Mouse (Mus musculus) testis, adult 2 months (tissue): ENCODE results near the gene Homer2. TPM values are rescaled to one million over a fixed set of nuclear protein-coding genes. Genes with fewer than 3 reads are reported as not detected.
A peak's percentile ranks its signal among the peaks of the same experiment; 100 is the strongest.

Experiments
- H3K27ac ChIP-seq: fragments of 200-500 bp; 2 replicates; pipeline ENCODE4 v1.5.1; 2012; ENCODE audit warnings: low read depth, low read length; ENCODE audit not compliant: control insufficient read depth, insufficient read depth
- H3K27me3 ChIP-seq: fragments of 200-500 bp; 2 replicates; pipeline ENCODE4 v1.6.1; 2012; ENCODE audit warnings: mild to moderate bottlenecking, low read length, moderate library complexity; ENCODE audit not compliant: control insufficient read depth, insufficient read depth
- H3K36me3 ChIP-seq: fragments of 200-500 bp; 2 replicates; pipeline ENCODE4 v1.6.1; 2012; ENCODE audit warnings: mild to moderate bottlenecking, low read length; ENCODE audit not compliant: control insufficient read depth, insufficient read depth
- H3K4me1 ChIP-seq: fragments of 200-500 bp; 2 replicates; pipeline ENCODE4 v1.6.1; 2012; ENCODE audit warnings: low read length; ENCODE audit not compliant: control insufficient read depth, insufficient read depth
- H3K4me3 ChIP-seq: fragments of 200-500 bp; 2 replicates; pipeline ENCODE4 v1.5.1; 2012; ENCODE audit warnings: low read depth, mild to moderate bottlenecking, low read length, moderate library complexity, mixed read lengths; ENCODE audit not compliant: control insufficient read depth
- CTCF ChIP-seq: fragments of 200-500 bp; IDR thresholded peaks from 2 replicates; pipeline ENCODE4 v1.5.1; 2012; ENCODE audit warnings: low read depth, mild to moderate bottlenecking, inconsistent platforms, low read length, moderate library complexity; ENCODE audit not compliant: control insufficient read depth, insufficient read depth, insufficient replicate concordance
- POLR2A ChIP-seq: fragments of 200-500 bp; IDR thresholded peaks from 2 replicates; pipeline ENCODE4 v1.6.1; 2012; ENCODE audit warnings: low read depth, mild to moderate bottlenecking, inconsistent platforms, low read length, moderate library complexity; ENCODE audit not compliant: control insufficient read depth
- polyA plus RNA-seq: library from polyadenylated mRNA; depleted of rRNA; stranded (reverse); fragments of >200 nt; gene quantifications from 2 replicates; pipeline ENCODE4 v1.2.3, GENCODE M21; 2012

Homer2 gene
- polyA plus RNA-seq, 1 experiment = 1.1 TPM

DNA sequence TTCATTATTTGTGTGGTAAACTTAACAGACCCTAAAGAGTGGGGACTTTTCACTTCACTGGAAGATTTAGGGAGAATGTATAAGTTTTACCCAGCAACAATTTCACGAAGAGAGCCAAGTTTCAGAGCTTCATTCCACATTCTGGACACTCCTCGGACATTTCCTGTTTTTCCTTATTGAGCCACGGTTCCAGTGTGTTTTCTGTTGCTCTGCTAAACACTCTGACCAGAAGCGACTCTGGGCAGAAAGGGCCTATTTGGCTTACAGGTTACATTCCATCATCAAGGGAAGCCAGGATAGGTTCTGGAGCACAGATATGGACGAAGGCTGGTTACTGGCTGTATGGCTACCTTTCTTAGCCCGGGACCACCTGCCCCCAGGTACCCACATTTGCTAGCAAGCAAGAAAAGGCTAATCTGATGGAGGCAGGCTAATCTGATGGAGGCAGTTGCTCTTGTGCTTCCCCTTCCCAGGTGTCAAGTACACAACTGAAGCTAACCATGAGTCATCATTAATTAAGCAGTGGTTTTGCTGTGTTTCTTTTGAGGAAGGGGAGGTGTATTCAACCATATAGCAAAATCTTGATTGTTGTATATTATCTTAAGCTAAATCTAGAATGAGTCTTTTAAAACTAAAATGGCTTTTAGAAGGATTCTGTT is 134.6 kb downstream of the Homer2 start:
- H3K27me3 ChIP-seq = no peaks in the 10 kb centered on the region
- no peak for TF ChIP-seq CTCF
- peaks cover 2% of the 10 kb centered on the region for H3K36me3 ChIP-seq
- peaks cover 4% of the 10 kb centered on the region; the same call in 1 of the 2 replicates for H3K4me1 ChIP-seq
- peak overlapping the region; percentile 11; the same call in 1 of the 2 replicates for H3K27ac ChIP-seq
- H3K4me3 ChIP-seq = peak overlapping the region; percentile 37

- Histone ChIP-seq H3K4me3 (peak overlapping the region; percentile 99), H3K27me3 (no peaks in the 10 kb centered on the region), H3K27ac (peak overlapping the region; percentile 95), H3K36me3 (peaks cover 2% of the 10 kb centered on the region; the same call in 1 of the 2 replicates), H3K4me1 (peaks cover 4% of the 10 kb centered on the region; the same call in 1 of the 2 replicates)
- TF ChIP-seq POLR2A = no peak
- no peak for TF ChIP-seq CTCF
These were observed 135.3 kb downstream of the Homer2 start for GRCm38 (mm10) chr7:81571941-81572441.

DNA sequence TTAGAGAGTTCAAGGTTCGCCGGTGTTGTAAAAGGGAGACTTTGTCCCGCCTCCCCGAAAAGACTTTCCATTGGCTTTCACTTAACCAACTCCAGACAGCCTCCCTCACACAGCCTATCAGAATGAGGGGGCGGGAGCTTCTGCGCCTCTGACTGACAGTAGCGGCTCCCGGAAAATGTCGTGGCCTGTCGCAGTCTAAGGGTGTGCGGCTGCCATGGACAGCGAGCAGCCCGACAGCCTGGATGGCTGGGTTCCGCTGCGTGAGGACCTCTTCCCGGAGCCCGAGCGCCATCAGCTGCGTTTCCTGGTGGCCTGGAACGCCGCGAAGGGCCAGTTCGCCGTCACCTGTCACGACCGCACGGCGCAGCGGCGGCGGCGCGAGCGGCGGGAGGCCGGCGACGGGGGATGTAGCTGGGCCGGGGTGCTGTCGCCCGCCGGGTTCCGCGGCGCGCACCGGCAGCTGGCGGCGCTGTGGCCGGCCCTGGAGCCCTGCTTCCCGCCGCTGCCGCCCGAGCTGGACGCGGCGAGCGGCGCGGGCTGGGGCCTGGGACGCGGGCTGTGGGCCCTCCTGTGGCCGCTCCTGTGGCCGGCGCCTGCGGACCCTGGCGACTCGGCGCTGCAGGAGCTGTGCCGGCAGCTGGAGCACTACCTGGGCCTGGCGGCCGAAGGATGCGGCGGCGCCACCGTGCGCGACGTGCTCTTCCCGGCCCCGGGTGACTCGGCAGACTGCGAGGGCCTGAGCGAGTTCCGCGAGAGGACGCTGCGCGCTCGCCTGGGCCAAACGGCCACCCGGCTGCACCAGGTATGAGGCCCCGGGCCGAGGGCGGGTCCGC is 136.0 kb downstream of the Homer2 start, which contains the start of gene Whamm:
TSS of gene Whamm (plus strand) at position 159 of the 833 bp plus-strand sequence.
- peak; percentile 91 for TF ChIP-seq POLR2A
- TF ChIP-seq CTCF = no peak
- H3K27ac ChIP-seq = peak within 1 kb of the TSS; percentile 95
- peaks cover 2% of the 10 kb centered on the region; the same call in 1 of the 2 replicates for H3K36me3 ChIP-seq
- peak within 1 kb of the TSS; percentile 99 for H3K4me3 ChIP-seq
- H3K27me3 ChIP-seq = no peaks in the 10 kb centered on the region
- H3K4me1 ChIP-seq = peaks cover 4% of the 10 kb centered on the region; the same call in 1 of the 2 replicates

DNA sequence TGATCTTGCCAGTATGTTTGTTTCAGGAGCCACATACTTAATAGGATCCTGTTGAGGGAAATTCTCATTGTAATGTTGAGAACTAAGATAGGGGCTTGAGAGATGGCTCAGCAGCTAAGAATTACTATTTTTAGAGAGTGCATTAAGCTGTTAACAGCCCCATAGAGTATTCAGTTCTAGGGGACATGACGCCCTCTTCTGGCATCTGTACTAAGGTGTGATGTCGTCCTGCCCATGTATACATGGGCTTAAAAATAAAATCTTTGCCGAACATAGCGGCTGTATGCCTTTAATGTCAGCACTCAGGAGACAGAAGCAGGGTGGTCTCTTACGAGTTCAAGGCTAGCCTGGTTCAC is 136.6 kb downstream of the Homer2 start:
- Histone ChIP-seq H3K27ac (peak overlapping the region; percentile 56; the same call in 1 of the 2 replicates), H3K4me3 (peak overlapping the region; percentile 99), H3K27me3 (no peaks in the 10 kb centered on the region), H3K36me3 (peaks cover 2% of the 10 kb centered on the region; the same call in 1 of the 2 replicates), H3K4me1 (peaks cover 2% of the 10 kb centered on the region; the same call in 1 of the 2 replicates)
- TF ChIP-seq CTCF = no peak
- TF ChIP-seq POLR2A = no peak

- Histone ChIP-seq H3K4me3 (no peak overlapping the region), H3K4me1 (peaks cover 2% of the 10 kb centered on the region; the same call in 1 of the 2 replicates), H3K27me3 (no peaks in the 10 kb centered on the region), H3K27ac (no peak overlapping the region), H3K36me3 (peaks cover 1% of the 10 kb centered on the region; the same call in 1 of the 2 replicates)
- TF ChIP-seq POLR2A = no peak
- no peak for TF ChIP-seq CTCF
These were observed 137.1 kb downstream of the Homer2 start for GRCm38 (mm10) chr7:81570271-81570670.

GRCm38 (mm10) chr7:81569851-81570250 is 137.5 kb downstream of the Homer2 start:
- Histone ChIP-seq H3K36me3 (peaks cover 1% of the 10 kb centered on the region; the same call in 1 of the 2 replicates), H3K27me3 (no peaks in the 10 kb centered on the region), H3K4me3 (no peak overlapping the region), H3K4me1 (peaks cover 2% of the 10 kb centered on the region; the same call in 1 of the 2 replicates), H3K27ac (no peak overlapping the region)
- TF ChIP-seq CTCF (no peak), POLR2A (no peak)

DNA sequence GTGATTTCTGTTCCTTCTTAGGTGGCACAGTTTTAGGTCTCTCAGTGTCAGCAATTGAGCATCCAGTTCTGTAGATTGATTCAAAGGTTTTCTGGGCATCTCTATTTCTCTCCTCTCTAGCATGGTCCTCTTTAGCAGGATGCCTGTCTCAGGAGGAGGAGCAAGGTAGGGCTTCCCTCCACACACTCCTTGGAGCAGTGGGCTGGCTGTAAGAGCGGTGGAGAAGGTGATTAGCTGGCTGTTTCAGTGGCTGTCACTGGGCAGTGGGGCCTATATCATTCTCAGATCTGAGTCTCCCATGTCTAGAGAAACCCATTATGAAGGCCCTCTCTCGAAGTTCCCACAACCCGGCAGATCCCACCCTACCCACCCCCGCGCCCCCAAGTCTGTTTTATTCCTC is 139.9 kb downstream of the Homer2 start:
- Histone ChIP-seq H3K36me3 (no peaks in the 10 kb centered on the region), H3K27ac (no peak overlapping the region)
- TF ChIP-seq POLR2A = no peak
- no peak for TF ChIP-seq CTCF

More for the DNA sequence above, 139.9 kb downstream of the Homer2 start:
- Histone ChIP-seq H3K4me3 (no peak overlapping the region), H3K4me1 (no peaks in the 10 kb centered on the region), H3K27me3 (no peaks in the 10 kb centered on the region)
